Mouse (Mus musculus) liver, adult 2 months (tissue): ENCODE data around the gene Hcn1.

ENCODE experiments used
- CTCF ChIP-seq: fragments of 200-500 bp; IDR thresholded peaks from 2 replicates; pipeline ENCODE4 v1.5.1; 2011; ENCODE audit warnings: low read depth, low read length, control low read depth
- POLR2A ChIP-seq: fragments of 200-500 bp; IDR thresholded peaks from 2 replicates; pipeline ENCODE4 v1.6.1; 2011; ENCODE audit warnings: low read length, control low read depth; ENCODE audit not compliant: insufficient read depth; ENCODE audit errors: extremely low read depth

DNA sequence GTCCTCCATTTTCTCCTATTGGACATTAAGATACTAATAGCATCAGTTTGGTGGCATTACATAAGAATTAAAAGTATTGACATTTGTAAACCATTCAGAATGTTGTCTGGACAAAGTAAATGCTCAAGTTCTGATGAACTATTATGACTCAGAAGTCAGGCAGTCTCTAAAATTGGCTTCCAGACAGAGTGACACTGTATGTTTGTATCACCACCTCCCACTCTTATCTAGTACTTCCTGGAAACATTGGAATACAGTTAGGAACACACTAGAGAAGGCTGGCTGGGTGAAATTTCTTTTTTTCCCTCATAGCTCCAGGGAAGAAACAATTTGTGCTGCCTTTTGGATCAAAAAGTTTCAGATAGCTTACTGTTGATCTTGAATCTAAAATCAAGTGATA, 108.7 kb downstream of the Hcn1 start:
- TF ChIP-seq CTCF: no peak
- no peak for TF ChIP-seq POLR2A
